Mouse (Mus musculus): Measurements from ENCODE around the gene Bcar3.
"Not testable (repeated sequence)": the region's sequence is repeated elsewhere in the genome, so short reads cannot be mapped to it uniquely, and the experiment has no call there.

The Bcar3 gene

GRCm38 (mm10) chr3:122293954-122294850, at the start of gene Bcar3:
Gene Bcar3 (plus strand): TSS chr3:122294136.
- peak; percentile 90 to 96 for DNase-seq (ENCODE audit: low spot score in 2 of 2)

- no peak for DNase-seq (ENCODE audit: low spot score in 2 of 2)
Measured at GRCm38 (mm10) chr3:122244759-122245158, 49.2 kb upstream of the Bcar3 start.

GRCm38 (mm10) chr3:122245215-122245877, 48.6 kb upstream of the Bcar3 start, which contains the start of gene Gclm:
Gene Gclm (plus strand): TSS chr3:122245557.
- peak; percentile 84 to 91 for DNase-seq (ENCODE audit: low spot score in 2 of 2)

GRCm38 (mm10) chr3:122245878-122246332, 48.0 kb upstream of the Bcar3 start:
- peak; percentile 41 to 49 for DNase-seq (ENCODE audit: low spot score in 2 of 2)

- DNase-seq (ENCODE audit: low spot score in 2 of 2), result no peak
Measured at GRCm38 (mm10) chr3:122246406-122246805, 47.5 kb upstream of the Bcar3 start.

GRCm38 (mm10) chr3:122246986-122247767, 46.8 kb upstream of the Bcar3 start:
- DNase-seq (ENCODE audit: low spot score in 2 of 2), result no peak

GRCm38 (mm10) chr3:122247768-122248100, 46.2 kb upstream of the Bcar3 start:
- DNase-seq (ENCODE audit: low spot score in 2 of 2), result no peak

- DNase-seq (ENCODE audit: low spot score in 2 of 2), result no peak
Measured at GRCm38 (mm10) chr3:122252466-122253253, 41.3 kb upstream of the Bcar3 start.

- not testable (repeated sequence) for DNase-seq (ENCODE audit: low spot score in 2 of 2)
Measured at GRCm38 (mm10) chr3:122254050-122254449, 39.9 kb upstream of the Bcar3 start.

- no peak for DNase-seq (ENCODE audit: low spot score in 2 of 2)
Measured at GRCm38 (mm10) chr3:122269986-122270385, 23.9 kb upstream of the Bcar3 start.

GRCm38 (mm10) chr3:122272565-122272964, 21.4 kb upstream of the Bcar3 start:
- not testable (repeated sequence) for DNase-seq (ENCODE audit: low spot score in 2 of 2)

GRCm38 (mm10) chr3:122273407-122274240, 20.3 kb upstream of the Bcar3 start:
- no peak for DNase-seq (ENCODE audit: low spot score in 2 of 2)

GRCm38 (mm10) chr3:122274241-122275024, 19.5 kb upstream of the Bcar3 start, which contains the start of gene Dnttip2:
Gene Dnttip2 (plus strand): TSS chr3:122274388.
- peak; percentile 88 to 93 for DNase-seq (ENCODE audit: low spot score in 2 of 2)

- no peak for DNase-seq (ENCODE audit: low spot score in 2 of 2)
Measured at GRCm38 (mm10) chr3:122275111-122275510, 18.8 kb upstream of the Bcar3 start.

- no peak for DNase-seq (ENCODE audit: low spot score in 2 of 2)
Measured at GRCm38 (mm10) chr3:122287195-122287594, 6.7 kb upstream of the Bcar3 start.

- DNase-seq (ENCODE audit: low spot score in 2 of 2), result no peak
Measured at GRCm38 (mm10) chr3:122288613-122289195, 5.2 kb upstream of the Bcar3 start.

GRCm38 (mm10) chr3:122289344-122289743, 4.6 kb upstream of the Bcar3 start:
- DNase-seq (ENCODE audit: low spot score in 2 of 2), result not testable (repeated sequence)

GRCm38 (mm10) chr3:122290696-122291095, 3.2 kb upstream of the Bcar3 start:
- no peak for DNase-seq (ENCODE audit: low spot score in 2 of 2)

GRCm38 (mm10) chr3:122291828-122292227, 2.1 kb upstream of the Bcar3 start:
- no peak for DNase-seq (ENCODE audit: low spot score in 2 of 2)

Data from right cerebral cortex, adult 2 months (tissue).